Mouse (Mus musculus): ENCODE data around the gene Zfp280d. TPM values are rescaled to one million over a fixed set of nuclear protein-coding genes. Genes with fewer than 3 reads are reported as not detected.

The Zfp280d gene
- 40.2 and 61.8 TPM in 2 replicates for total RNA-seq (2014; rRNA removed)
- polyA plus RNA-seq (2015; fragmentation: Nextera tagmentation; extraction: Ambion mirVana): 20.4 and 24.4 TPM in 2 replicates

GRCm38 (mm10) chr9:72274677-72275076 lies at the start of gene Zfp280d:
Zfp280d (plus strand) TSS chr9:72274860.
- DNase-seq (ENCODE audit: low spot score): peak; percentile 95
- TF ChIP-seq CTCF (IDR thresholded peaks at IDR 0.05): no peak

GRCm38 (mm10) chr9:72226536-72226935 lies 48.1 kb upstream of the Zfp280d start:
- no peaks in the 10 kb centered on the region for H3K4me1 ChIP-seq (ENCODE audit: insufficient read depth, low read length)
- 71% methylated on average over 6 of the region's 6 CpGs for WGBS

More at GRCm38 (mm10) chr9:72274677-72275076, at the start of gene Zfp280d:
- Histone ChIP-seq H3K27me3 (ENCODE audit: insufficient read depth, low read length) (no peaks in the 10 kb centered on the region), H3K4me3 (ENCODE audit: low read depth, low read length) (peak within 1 kb of the TSS; percentile 60), H3K9me3 (ENCODE audit: low read length) (no peaks in the 10 kb centered on the region), H3K27ac (ENCODE audit: low read depth, low read length) (peak within 1 kb of the TSS; percentile 100), H3K4me2 (ENCODE audit: low read depth, low read length, poor library complexity, severe bottlenecking) (peak within 1 kb of the TSS; percentile 58), H3K9ac (replicated peaks; ENCODE audit: low read length, poor library complexity, severe bottlenecking) (peak within 1 kb of the TSS; percentile 96), H3K4me1 (ENCODE audit: insufficient read depth, low read length) (peaks cover 2% of the 10 kb centered on the region; the same call in 1 of the 2 replicates), H3K36me3 (ENCODE audit: insufficient read depth, low read length) (no peaks in the 10 kb centered on the region)
- peak; percentile 99 for ATAC-seq (ENCODE audit: low FRiP score)
- WGBS: under 1% methylated on average over 35 of the region's 57 CpGs

GRCm38 (mm10) chr9:72252656-72253055 lies 22.0 kb upstream of the Zfp280d start:
- Histone ChIP-seq H3K27me3 (ENCODE audit: insufficient read depth, low read length) (no peaks in the 10 kb centered on the region), H3K4me1 (ENCODE audit: insufficient read depth, low read length) (no peaks in the 10 kb centered on the region), H3K27ac (ENCODE audit: low read depth, low read length) (no peak overlapping the region), H3K9me3 (ENCODE audit: low read length) (no peaks in the 10 kb centered on the region), H3K9ac (replicated peaks; ENCODE audit: low read length, poor library complexity, severe bottlenecking) (no peak overlapping the region), H3K4me2 (ENCODE audit: low read depth, low read length, poor library complexity, severe bottlenecking) (no peak overlapping the region), H3K36me3 (ENCODE audit: insufficient read depth, low read length) (no peaks in the 10 kb centered on the region), H3K4me3 (ENCODE audit: low read depth, low read length) (no peak overlapping the region)
- DNase-seq (ENCODE audit: low spot score) (no peak), ATAC-seq (ENCODE audit: low FRiP score) (no peak)
- 93% methylated on average over 1 of the region's 1 CpGs for WGBS
- no peak for TF ChIP-seq CTCF (IDR thresholded peaks at IDR 0.05)

More at GRCm38 (mm10) chr9:72226536-72226935, 48.1 kb upstream of the Zfp280d start:
- DNase-seq (ENCODE audit: low spot score) (no peak), ATAC-seq (ENCODE audit: low FRiP score) (no peak)
- Histone ChIP-seq H3K4me3 (ENCODE audit: low read depth, low read length) (no peak overlapping the region), H3K4me2 (ENCODE audit: low read depth, low read length, poor library complexity, severe bottlenecking) (no peak overlapping the region), H3K36me3 (ENCODE audit: insufficient read depth, low read length) (no peaks in the 10 kb centered on the region), H3K27me3 (ENCODE audit: insufficient read depth, low read length) (no peaks in the 10 kb centered on the region), H3K27ac (ENCODE audit: low read depth, low read length) (no peak overlapping the region), H3K9me3 (ENCODE audit: low read length) (no peaks in the 10 kb centered on the region), H3K9ac (replicated peaks; ENCODE audit: low read length, poor library complexity, severe bottlenecking) (no peak overlapping the region)
- no peak for TF ChIP-seq CTCF (IDR thresholded peaks at IDR 0.05)

GRCm38 (mm10) chr9:72255227-72255626 lies 19.4 kb upstream of the Zfp280d start:
- H3K9me3 ChIP-seq (ENCODE audit: low read length): no peaks in the 10 kb centered on the region
- H3K27me3 ChIP-seq (ENCODE audit: insufficient read depth, low read length): no peaks in the 10 kb centered on the region
- no peak overlapping the region for H3K4me2 ChIP-seq (ENCODE audit: low read depth, low read length, poor library complexity, severe bottlenecking)
- H3K9ac ChIP-seq (replicated peaks; ENCODE audit: low read length, poor library complexity, severe bottlenecking): no peak overlapping the region
- no peak overlapping the region for H3K4me3 ChIP-seq (ENCODE audit: low read depth, low read length)
- no peak overlapping the region for H3K27ac ChIP-seq (ENCODE audit: low read depth, low read length)
- H3K4me1 ChIP-seq (ENCODE audit: insufficient read depth, low read length): no peaks in the 10 kb centered on the region
- no peak for ATAC-seq (ENCODE audit: low FRiP score)
- DNase-seq (ENCODE audit: low spot score): no peak
- 41% methylated on average over 1 of the region's 1 CpGs for WGBS
- TF ChIP-seq CTCF (IDR thresholded peaks at IDR 0.05): no peak
- H3K36me3 ChIP-seq (ENCODE audit: insufficient read depth, low read length): no peaks in the 10 kb centered on the region

- H3K36me3 ChIP-seq (ENCODE audit: insufficient read depth, low read length): no peaks in the 10 kb centered on the region
- 86% methylated on average over 3 of the region's 3 CpGs for WGBS
- no peak for TF ChIP-seq CTCF (IDR thresholded peaks at IDR 0.05)
- H3K27ac ChIP-seq (ENCODE audit: low read depth, low read length): no peak overlapping the region
- ATAC-seq (ENCODE audit: low FRiP score) (no peak), DNase-seq (ENCODE audit: low spot score) (no peak)
- H3K9me3 ChIP-seq (ENCODE audit: low read length): no peaks in the 10 kb centered on the region
- H3K27me3 ChIP-seq (ENCODE audit: insufficient read depth, low read length): no peaks in the 10 kb centered on the region
- no peak overlapping the region for H3K4me3 ChIP-seq (ENCODE audit: low read depth, low read length)
- no peaks in the 10 kb centered on the region for H3K4me1 ChIP-seq (ENCODE audit: insufficient read depth, low read length)
- no peak overlapping the region for H3K9ac ChIP-seq (replicated peaks; ENCODE audit: low read length, poor library complexity, severe bottlenecking)
- H3K4me2 ChIP-seq (ENCODE audit: low read depth, low read length, poor library complexity, severe bottlenecking): no peak overlapping the region
Measured at GRCm38 (mm10) chr9:72256646-72257045, 18.0 kb upstream of the Zfp280d start.

GRCm38 (mm10) chr9:72260337-72260736 lies 14.3 kb upstream of the Zfp280d start:
- no peaks in the 10 kb centered on the region for H3K9me3 ChIP-seq (ENCODE audit: low read length)
- no peak overlapping the region for H3K9ac ChIP-seq (replicated peaks; ENCODE audit: low read length, poor library complexity, severe bottlenecking)
- H3K36me3 ChIP-seq (ENCODE audit: insufficient read depth, low read length): no peaks in the 10 kb centered on the region
- DNase-seq (ENCODE audit: low spot score): peak; percentile 44
- 0 out of 2 replicates have a peak, but pooled peaks have one; percentile 10 for ATAC-seq (ENCODE audit: low FRiP score)
- H3K27ac ChIP-seq (ENCODE audit: low read depth, low read length): no peak overlapping the region
- no peak overlapping the region for H3K4me2 ChIP-seq (ENCODE audit: low read depth, low read length, poor library complexity, severe bottlenecking)
- peak; percentile 52 for TF ChIP-seq CTCF (IDR thresholded peaks at IDR 0.05)
- no peaks in the 10 kb centered on the region for H3K27me3 ChIP-seq (ENCODE audit: insufficient read depth, low read length)
- WGBS: 23% methylated on average over 5 of the region's 7 CpGs
- H3K4me1 ChIP-seq (ENCODE audit: insufficient read depth, low read length): no peaks in the 10 kb centered on the region
- no peak overlapping the region for H3K4me3 ChIP-seq (ENCODE audit: low read depth, low read length)
